Mouse (Mus musculus): ENCODE measurements around the gene Mvb12b.

GRCm38 (mm10) chr2:33702705-33703104 lies 185.0 kb downstream of the Mvb12b start:
- TF ChIP-seq EP300 (IDR thresholded peaks at IDR 0.05; ENCODE audit: low read depth), result no peak
- TF ChIP-seq CTCF (IDR thresholded peaks at IDR 0.05; ENCODE audit: low read depth), result no peak
